Mouse (Mus musculus): ENCODE measurements around the gene Prkn.

GRCm38 (mm10) chr17:12102326-12102725 is 1262.1 kb downstream of the Prkn start:
- no peak for TF ChIP-seq CTCF (IDR thresholded peaks at IDR 0.05; ENCODE audit: borderline replicate concordance, insufficient read depth, low read length)
- no peak for TF ChIP-seq POLR2A (IDR thresholded peaks at IDR 0.05; ENCODE audit: low read depth, low read length)
